Mouse (Mus musculus): ENCODE measurements around the gene Rab43. TPM values are rescaled to one million over a fixed set of nuclear protein-coding genes. Genes with fewer than 3 reads are reported as not detected.

Gene Rab43
- polyA plus RNA-seq, 1 experiment from 2014 or later, result 7.5 TPM

Other genes starting within 250 kb of the Rab43 start
- gene Prokr1, start 221.4 kb downstream of the Rab43 start, polyA plus RNA-seq (2014; fragmentation: Nextera tagmentation; extraction: Ambion mirVana), result 0.75 and 0.95 TPM in 2 replicates
- gene Aplf, start 140.0 kb downstream of the Rab43 start, polyA plus RNA-seq (2014; fragmentation: Nextera tagmentation; extraction: Ambion mirVana), result 15.4 and 17.1 TPM in 2 replicates
- gene Efcc1, start 81.3 kb downstream of the Rab43 start, polyA plus RNA-seq (2014; fragmentation: Nextera tagmentation; extraction: Ambion mirVana), result 0.07 and 0.37 TPM in 2 replicates
- 2.0 and 4.3 TPM in 2 replicates for gene Gp9, start 34.1 kb downstream of the Rab43 start, polyA plus RNA-seq (2014; fragmentation: Nextera tagmentation; extraction: Ambion mirVana)
- 2.8 and 3.5 TPM in 2 replicates for gene Gm45140, start 23.6 kb upstream of the Rab43 start, polyA plus RNA-seq (2014; fragmentation: Nextera tagmentation; extraction: Ambion mirVana)
- gene Isy1, start 26.6 kb upstream of the Rab43 start, polyA plus RNA-seq (2014; fragmentation: Nextera tagmentation; extraction: Ambion mirVana), result 73.0 and 76.2 TPM in 2 replicates
- 1,357 and 1,371 TPM in 2 replicates for gene Cnbp, start 38.9 kb upstream of the Rab43 start, polyA plus RNA-seq (2014; fragmentation: Nextera tagmentation; extraction: Ambion mirVana)
- 150 and 163 TPM in 2 replicates for gene Copg1, start 75.7 kb upstream of the Rab43 start, polyA plus RNA-seq (2014; fragmentation: Nextera tagmentation; extraction: Ambion mirVana)
- 77.5 and 77.6 TPM in 2 replicates for gene Hmces, start 101.8 kb upstream of the Rab43 start, polyA plus RNA-seq (2014; fragmentation: Nextera tagmentation; extraction: Ambion mirVana)
- 98.9 and 122 TPM in 2 replicates for gene H1fx, start 169.5 kb upstream of the Rab43 start, polyA plus RNA-seq (2014; fragmentation: Nextera tagmentation; extraction: Ambion mirVana)
- gene Rab7, start 233.1 kb upstream of the Rab43 start, polyA plus RNA-seq (2014; fragmentation: Nextera tagmentation; extraction: Ambion mirVana), result 208 and 216 TPM in 2 replicates

All from limb, embryonic 11.5 days (tissue).